23 mouse cellular contexts compared by ENCODE assay signal in the genomic region with DNA sequence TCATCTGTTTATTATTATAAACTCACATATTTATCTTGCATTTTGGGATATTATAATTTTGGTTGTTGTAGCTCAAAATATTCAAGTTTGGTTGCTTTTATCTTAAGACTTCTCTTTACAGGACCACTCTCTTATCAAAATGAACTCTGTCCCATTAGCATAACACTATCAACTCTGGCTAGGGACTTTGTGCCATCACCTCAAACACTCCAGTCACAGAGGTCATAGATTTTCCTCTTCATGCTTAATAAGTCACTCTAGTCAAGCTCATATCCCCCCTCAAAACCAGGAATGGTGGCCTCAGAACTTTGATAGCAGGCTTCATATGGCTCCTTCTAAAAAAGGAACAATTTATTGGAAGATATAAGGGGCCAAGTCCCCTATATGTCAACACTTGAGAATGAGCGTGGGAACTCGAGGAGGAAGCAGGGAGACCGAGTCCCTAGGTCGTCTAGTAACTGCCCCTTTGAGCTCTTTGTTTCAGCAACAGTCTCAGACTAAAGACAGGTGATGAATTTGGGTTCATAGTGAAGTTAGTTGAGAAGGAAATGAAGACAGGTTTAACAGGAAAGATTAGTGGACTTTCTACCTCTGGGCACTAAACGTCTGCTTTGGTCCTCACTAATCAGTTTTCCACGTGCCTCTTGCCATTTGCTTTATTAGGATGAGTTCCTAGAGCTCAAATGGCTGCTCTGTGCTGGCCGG.
DNase-seq lines count a peak whose midpoint lies in the region; ATAC-seq and TF ChIP-seq lines count a peak whose summit lies in the region.
"Had no signal": no experiment of that assay in that cellular context is flagged by ENCODE, and none has a peak within 500 bp of the region (broad histone marks: within the 10 kb centered on the region; RNA-seq: fewer than 3 reads in every experiment).

No protein-coding gene starts in this region.

- no peak overlapping the region for H3K27ac ChIP-seq in intestine, embryonic 15.5 days
- no peak overlapping the region for H3K27ac ChIP-seq in intestine, postnatal 0 days (ENCODE audit: low read depth, low read length)
- no peak overlapping the region for H3K27ac ChIP-seq in forebrain, embryonic 15.5 days (replicated peaks)
- H3K27ac ChIP-seq: embryonic facial prominence, embryonic 10.5 days; embryonic facial prominence, embryonic 12.5 days had no signal

- intact Hi-C loops in heart, postnatal 25 days (cut with DNase I), result no loop called here

- no peaks in the 10 kb centered on the region for H3K9me3 ChIP-seq in intestine, embryonic 15.5 days
- H3K9me3 ChIP-seq in intestine, postnatal 0 days (ENCODE audit: control insufficient read depth), result no peaks in the 10 kb centered on the region
- H3K9me3 ChIP-seq in forebrain, embryonic 15.5 days, result no peaks in the 10 kb centered on the region
- H3K9me3 ChIP-seq: embryonic facial prominence, embryonic 10.5 days; embryonic facial prominence, embryonic 12.5 days; G1E had no signal

- H3K4me3 ChIP-seq in intestine, embryonic 15.5 days (replicated peaks), result no peak overlapping the region
- H3K4me3 ChIP-seq in intestine, postnatal 0 days (ENCODE audit: low read depth, low read length), result no peak overlapping the region
- no peak overlapping the region for H3K4me3 ChIP-seq in forebrain, embryonic 15.5 days
- H3K4me3 ChIP-seq: embryonic facial prominence, embryonic 10.5 days; embryonic facial prominence, embryonic 12.5 days had no signal

- no peaks in the 10 kb centered on the region for H3K27me3 ChIP-seq in intestine, embryonic 15.5 days (replicated peaks)
- no peaks in the 10 kb centered on the region for H3K27me3 ChIP-seq in intestine, postnatal 0 days (replicated peaks; ENCODE audit: control insufficient read depth, insufficient read depth, low read length)
- H3K27me3 ChIP-seq in forebrain, embryonic 15.5 days, result no peaks in the 10 kb centered on the region
- H3K27me3 ChIP-seq: CH12.LX; embryonic facial prominence, embryonic 12.5 days; Patski had no signal

- H3K4me2 ChIP-seq in intestine, embryonic 15.5 days (replicated peaks), result no peak overlapping the region
- H3K4me2 ChIP-seq in intestine, postnatal 0 days (replicated peaks; ENCODE audit: low read depth), result peak overlapping the region; percentile 14; the same call in 1 of the 2 replicates
- no peak overlapping the region for H3K4me2 ChIP-seq in forebrain, embryonic 15.5 days (replicated peaks)
- H3K4me2 ChIP-seq: embryonic facial prominence, embryonic 12.5 days had no signal

- no peak overlapping the region for H3K9ac ChIP-seq in intestine, embryonic 15.5 days
- H3K9ac ChIP-seq in intestine, postnatal 0 days (ENCODE audit: low read depth, low read length), result no peak overlapping the region
- H3K9ac ChIP-seq in forebrain, embryonic 15.5 days (replicated peaks), result no peak overlapping the region
- H3K9ac ChIP-seq: embryonic facial prominence, embryonic 12.5 days; forebrain, postnatal 0 days had no signal

- TF ChIP-seq CTCF in intestine, postnatal 0 days (IDR thresholded peaks at IDR 0.05; ENCODE audit: low read depth), result no peak

- no peaks in the 10 kb centered on the region for H3K36me3 ChIP-seq in intestine, embryonic 15.5 days
- H3K36me3 ChIP-seq in intestine, postnatal 0 days (ENCODE audit: control insufficient read depth, insufficient read depth), result no peaks in the 10 kb centered on the region
- H3K36me3 ChIP-seq in forebrain, embryonic 15.5 days, result no peaks in the 10 kb centered on the region
- H3K36me3 ChIP-seq: embryonic facial prominence, embryonic 10.5 days; embryonic facial prominence, embryonic 12.5 days; G1E had no signal

- peak; percentile 30 for DNase-seq in heart, adult 11 months
- no peak for DNase-seq in heart, postnatal 25 days (ENCODE audit: low spot score)
- DNase-seq: adrenal gland, adult 8-10 months; adrenal gland, postnatal 14 days; adrenal gland, postnatal 36 days; B cell, adult 2 months; cerebellum, adult 11-12 months; cerebellum, adult 2 months; cerebellum, adult 9-10 months; cerebellum, postnatal 10 days; cerebellum, postnatal 25 days; forebrain, postnatal 0 days had no signal

- ATAC-seq in intestine, embryonic 15.5 days, result peak; percentile 88
- peak; percentile 82 for ATAC-seq in intestine, postnatal 0 days
- no peak for ATAC-seq in forebrain, embryonic 15.5 days (replicated peaks)
- ATAC-seq: activated CD4-positive, CD25-positive, alpha-beta regulatory T cell, adult 4 months; CD4-positive, CD25-positive, alpha-beta regulatory T cell, adult 4 months; forebrain, embryonic 14.5 days; forebrain, postnatal 0 days; Patski had no signal

- H3K4me1 ChIP-seq in intestine, embryonic 15.5 days (replicated peaks), result 0 out of 2 replicates have a peak, but pooled peaks cover 2% of the 10 kb centered on the region
- H3K4me1 ChIP-seq in intestine, postnatal 0 days (replicated peaks; ENCODE audit: control insufficient read depth, insufficient read depth, low read length), result 0 out of 2 replicates have a peak, but pooled peaks cover 3% of the 10 kb centered on the region
- no peaks in the 10 kb centered on the region for H3K4me1 ChIP-seq in forebrain, embryonic 15.5 days
- H3K4me1 ChIP-seq: embryonic facial prominence, embryonic 10.5 days; embryonic facial prominence, embryonic 12.5 days had no signal

- WGBS in intestine, embryonic 15.5 days, result 61% methylated on average over 7 of the region's 7 CpGs
- 42% methylated on average over 7 of the region's 7 CpGs for WGBS in intestine, postnatal 0 days
- 65% methylated on average over 7 of the region's 7 CpGs for WGBS in forebrain, embryonic 15.5 days
